Comparison of ENCODE assay signal across 9 mouse cellular contexts in genomic region chr3:95903753-95904502, GRCm38 (mm10). TPM values are rescaled to one million over a fixed set of nuclear protein-coding genes. Genes with fewer than 3 reads are reported as not detected.
DNase-seq lines count a peak whose midpoint lies in the region; ATAC-seq lines count a peak whose summit lies in the region.
"Had no signal": no experiment of that assay in that cellular context is flagged by ENCODE, and none has a peak within 500 bp of the region (broad histone marks: within the 10 kb centered on the region; RNA-seq: fewer than 3 reads in every experiment).

No protein-coding gene starts in this region.

- H3K9ac ChIP-seq in forebrain, embryonic 12.5 days: peak overlapping the region; percentile 53

- H3K9me3 ChIP-seq in forebrain, embryonic 12.5 days: no peaks in the 10 kb centered on the region
- no peaks in the 10 kb centered on the region for H3K9me3 ChIP-seq in midbrain, embryonic 10.5 days (replicated peaks)

- peaks cover 43% of the 10 kb centered on the region for H3K4me1 ChIP-seq in forebrain, embryonic 12.5 days
- H3K4me1 ChIP-seq in midbrain, embryonic 10.5 days: peaks cover 64% of the 10 kb centered on the region

- peak overlapping the region; percentile 36 for H3K4me3 ChIP-seq in forebrain, embryonic 12.5 days (replicated peaks)
- peak overlapping the region; percentile 59 for H3K4me3 ChIP-seq in midbrain, embryonic 10.5 days

- peaks cover 4% of the 10 kb centered on the region; the same call in 1 of the 2 replicates for H3K36me3 ChIP-seq in forebrain, embryonic 12.5 days (replicated peaks)
- peaks cover 30% of the 10 kb centered on the region for H3K36me3 ChIP-seq in midbrain, embryonic 10.5 days

- peak overlapping the region; percentile 77 for H3K4me2 ChIP-seq in forebrain, embryonic 12.5 days

- peak; percentile 71 for DNase-seq in embryo, embryonic 10.5 days (ENCODE audit: low spot score)
- peak; percentile 65 for DNase-seq in kidney, adult 18-20 months
- DNase-seq in midbrain, embryonic 10.5 days (ENCODE audit: low spot score): peak; percentile 63
- DNase-seq in right cerebral cortex, postnatal 10 days (ENCODE audit: low spot score in 2 of 2): no peak
- no peak for DNase-seq in spleen, postnatal 36 days (ENCODE audit: low spot score in 2 of 2)
- no peak for DNase-seq in lung, postnatal 14 days

- ATAC-seq in forebrain, embryonic 12.5 days (ENCODE audit: low FRiP score): 0 out of 2 replicates have a peak, but pooled peaks have one; percentile 34
- ATAC-seq in granulocyte monocyte progenitor cell, adult 5-6 weeks (replicated peaks; ENCODE audit: poor library complexity, severe bottlenecking): no peak

- peaks cover 10% of the 10 kb centered on the region; the same call in 1 of the 2 replicates for H3K27me3 ChIP-seq in forebrain, embryonic 12.5 days
- peaks cover 10% of the 10 kb centered on the region for H3K27me3 ChIP-seq in midbrain, embryonic 10.5 days (ENCODE audit: low read depth, poor library complexity, severe bottlenecking)

- 0 out of 2 replicates have a peak overlapping the region, but pooled peaks have one; percentile 58 for H3K27ac ChIP-seq in forebrain, embryonic 12.5 days
- peak overlapping the region; percentile 93 for H3K27ac ChIP-seq in midbrain, embryonic 10.5 days (replicated peaks)

- WGBS in forebrain, embryonic 12.5 days: 2% methylated on average over 15 of the region's 15 CpGs
- 0% methylated on average over 15 of the region's 15 CpGs for WGBS in midbrain, embryonic 10.5 days

RNA-seq across cellular contexts. Expression of gene Car14, which starts 0.6 kb away (rescaled TPM):
- 26.3 and 32.1 TPM in 2 replicates for polyA plus RNA-seq in forebrain, embryonic 12.5 days (2016; fragmentation: Nextera tagmentation; extraction: Ambion mirVana)
- polyA plus RNA-seq in midbrain, embryonic 10.5 days (2016; fragmentation: Nextera tagmentation; extraction: Ambion mirVana): 67.7 and 93.9 TPM in 2 replicates
- total RNA-seq in granulocyte monocyte progenitor cell, adult 5-6 weeks (2014; fragmentation: Nextera tagmentation): not detected in 2 replicates
- total RNA-seq in granulocyte monocyte progenitor cell, adult 5-6 weeks (2017): not detected in 2 replicates
- total RNA-seq: neutrophil, adult 5-6 weeks had no signal

RNA-seq across cellular contexts. Expression of gene Aph1a, which starts 10.2 kb away (rescaled TPM):
- 32.2 and 37.5 TPM in 2 replicates for polyA plus RNA-seq in forebrain, embryonic 12.5 days (2016; fragmentation: Nextera tagmentation; extraction: Ambion mirVana)
- polyA plus RNA-seq in midbrain, embryonic 10.5 days (2016; fragmentation: Nextera tagmentation; extraction: Ambion mirVana): 31.1 and 37.4 TPM in 2 replicates
- total RNA-seq in granulocyte monocyte progenitor cell, adult 5-6 weeks (2014; fragmentation: Nextera tagmentation): 67.0 and 69.0 TPM in 2 replicates
- total RNA-seq in granulocyte monocyte progenitor cell, adult 5-6 weeks (2017): 31.8 and 42.8 TPM in 2 replicates

RNA-seq across cellular contexts. Expression of gene BC028528, which starts 12.1 kb away (rescaled TPM):
- 8.4 and 10.1 TPM in 2 replicates for polyA plus RNA-seq in forebrain, embryonic 12.5 days (2016; fragmentation: Nextera tagmentation; extraction: Ambion mirVana)
- polyA plus RNA-seq in midbrain, embryonic 10.5 days (2016; fragmentation: Nextera tagmentation; extraction: Ambion mirVana): 8.1 and 9.6 TPM in 2 replicates
- total RNA-seq in granulocyte monocyte progenitor cell, adult 5-6 weeks (2014; fragmentation: Nextera tagmentation): 36.7 and 51.1 TPM in 2 replicates
- total RNA-seq in granulocyte monocyte progenitor cell, adult 5-6 weeks (2017): 57.2 and 65.2 TPM in 2 replicates

RNA-seq across cellular contexts. Expression of gene Ciart, which starts 21.9 kb away (rescaled TPM):
- polyA plus RNA-seq in forebrain, embryonic 12.5 days (2016; fragmentation: Nextera tagmentation; extraction: Ambion mirVana): 4.1 and 4.9 TPM in 2 replicates
- 7.9 and 12.3 TPM in 2 replicates for polyA plus RNA-seq in midbrain, embryonic 10.5 days (2016; fragmentation: Nextera tagmentation; extraction: Ambion mirVana)
- 2.6 and 4.6 TPM in 2 replicates for total RNA-seq in granulocyte monocyte progenitor cell, adult 5-6 weeks (2014; fragmentation: Nextera tagmentation)
- total RNA-seq in granulocyte monocyte progenitor cell, adult 5-6 weeks (2017): 0.90 and 4.0 TPM in 2 replicates

RNA-seq across cellular contexts. Expression of gene Anp32e, which starts 25.1 kb away (rescaled TPM):
- 405 and 446 TPM in 2 replicates for polyA plus RNA-seq in forebrain, embryonic 12.5 days (2016; fragmentation: Nextera tagmentation; extraction: Ambion mirVana)
- polyA plus RNA-seq in midbrain, embryonic 10.5 days (2016; fragmentation: Nextera tagmentation; extraction: Ambion mirVana): 366 and 378 TPM in 2 replicates
- total RNA-seq in granulocyte monocyte progenitor cell, adult 5-6 weeks (2014; fragmentation: Nextera tagmentation): 159 and 191 TPM in 2 replicates
- total RNA-seq in granulocyte monocyte progenitor cell, adult 5-6 weeks (2017): 445 and 523 TPM in 2 replicates

Comparison
In these comparisons a context has a peak if more than half of its experiments do, and no peak if none do; other contexts are left out.
1. DNase-seq: peak in embryo, embryonic 10.5 days (single experiment), kidney, adult 18-20 months (single experiment) and midbrain, embryonic 10.5 days (single experiment); none in right cerebral cortex, postnatal 10 days (0 of 2), spleen, postnatal 36 days (0 of 2) and lung, postnatal 14 days (single experiment).